Mouse (Mus musculus) intestine, embryonic 15.5 days (tissue): ENCODE measurements at regions not wholly inside any gene's neighbourhood (a gene's known extent, or its start where the extent isn't known, plus 50 kb on each side); places are given as distances from the start of the nearest gene placed in this dataset.

Source experiments
- ATAC-seq: fragments of 200-750 bp; cut with Nextera tagmentation; 2 replicates; pipeline ENCODE4 v1.8.0; 2017; ENCODE audit warnings: moderate TSS enrichment, moderate library complexity
- H3K27ac ChIP-seq: fragments of 300-500 bp; sonication (generic); 2 replicates; pipeline ENCODE4 v1.5.1; 2015; ENCODE audit warnings: mild to moderate bottlenecking, inconsistent platforms
- H3K27me3 ChIP-seq: fragments of 300-500 bp; sonication (generic); replicated peaks from 2 replicates; pipeline ENCODE4 v1.6.1; 2015; ENCODE audit warnings: inconsistent platforms
- H3K36me3 ChIP-seq: fragments of 300-500 bp; sonication (generic); 2 replicates; pipeline ENCODE4 v1.6.1; 2015; ENCODE audit warnings: inconsistent platforms
- H3K4me1 ChIP-seq: fragments of 300-500 bp; sonication (generic); replicated peaks from 2 replicates; pipeline ENCODE4 v1.6.1; 2015; ENCODE audit warnings: inconsistent platforms
- H3K4me2 ChIP-seq: fragments of 300-500 bp; sonication (generic); replicated peaks from 2 replicates; pipeline ENCODE4 v1.6.1; 2015; ENCODE audit warnings: mild to moderate bottlenecking, inconsistent platforms
- H3K4me3 ChIP-seq: fragments of 300-500 bp; sonication (generic); replicated peaks from 2 replicates; pipeline ENCODE4 v1.5.1; 2015; ENCODE audit warnings: inconsistent platforms
- H3K9ac ChIP-seq: fragments of 300-500 bp; sonication (generic); 2 replicates; pipeline ENCODE4 v1.6.1; 2015; ENCODE audit warnings: inconsistent platforms
- H3K9me3 ChIP-seq: fragments of 300-500 bp; sonication (generic); 2 replicates; pipeline ENCODE4 v1.6.1; 2016; ENCODE audit warnings: inconsistent platforms
- WGBS: fragments of 180-500 bp; shearing (Covaris S2); methylation state at CpG from one replicate; pipeline ENCODE4 v1.1.7; 2015; 5-methylcytosine and 5-hydroxymethylcytosine counted together

DNA sequence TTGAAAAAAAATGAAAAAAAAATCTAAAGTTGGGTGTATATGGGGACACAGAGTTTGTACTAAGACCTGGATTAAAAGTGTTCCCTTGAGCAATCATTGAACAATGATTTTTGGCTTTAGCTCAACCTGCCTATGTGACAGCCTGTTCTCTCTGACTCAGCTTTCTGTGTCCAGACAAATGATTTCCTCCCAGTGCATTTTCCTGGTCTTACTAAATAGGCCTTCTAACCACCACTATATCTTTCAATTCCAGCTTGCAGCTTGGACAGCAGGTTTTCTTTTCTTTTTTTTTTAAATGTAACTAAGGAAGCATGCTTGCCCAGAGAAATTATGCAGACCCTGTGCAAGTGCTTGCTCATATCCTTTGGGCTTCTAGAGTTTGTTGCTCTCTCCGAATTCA, 850.2 kb downstream of the Tlr4 start:
- Histone ChIP-seq H3K4me1 (no peaks in the 10 kb centered on the region), H3K36me3 (no peaks in the 10 kb centered on the region), H3K4me2 (no peak overlapping the region), H3K9ac (no peak overlapping the region), H3K27ac (no peak overlapping the region), H3K9me3 (no peaks in the 10 kb centered on the region), H3K4me3 (no peak overlapping the region), H3K27me3 (no peaks in the 10 kb centered on the region)
- no peak for ATAC-seq
- 84% methylated on average over 1 of the region's 1 CpGs for WGBS

DNA sequence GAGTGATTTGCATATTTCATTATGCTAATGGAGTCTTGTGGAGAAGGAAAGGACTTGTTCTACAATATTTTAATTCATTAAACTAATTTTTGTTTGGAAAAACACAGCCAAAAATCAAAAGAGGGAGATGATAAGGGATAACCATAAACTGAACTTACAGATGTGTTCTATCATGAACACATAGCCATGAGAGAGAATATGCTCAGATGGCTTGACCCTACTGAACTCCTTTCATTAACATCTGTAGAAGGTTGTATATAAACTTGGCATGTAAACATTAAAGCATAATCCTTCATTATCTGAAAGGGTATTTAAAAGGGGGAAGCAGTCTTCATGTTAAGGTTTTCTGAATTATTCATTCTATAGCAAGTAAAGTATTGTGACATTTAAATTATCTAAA, 871.1 kb downstream of the Tlr4 start:
- Histone ChIP-seq H3K36me3 (no peaks in the 10 kb centered on the region), H3K27ac (no peak overlapping the region), H3K9me3 (no peaks in the 10 kb centered on the region), H3K4me2 (no peak overlapping the region), H3K27me3 (no peaks in the 10 kb centered on the region), H3K9ac (no peak overlapping the region), H3K4me3 (no peak overlapping the region), H3K4me1 (no peaks in the 10 kb centered on the region)
- ATAC-seq: no peak
